Mouse (Mus musculus) hindbrain, embryonic 14.5 days (tissue): ENCODE measurements around the gene Hoxa9. TPM values are rescaled to one million over a fixed set of nuclear protein-coding genes. Genes with fewer than 3 reads are reported as not detected.

Experiments
- ATAC-seq: fragments of 200-750 bp; cut with Nextera tagmentation; 2 replicates; pipeline ENCODE4 v1.8.0; 2017; ENCODE audit warnings: moderate number of reproducible peaks, mild to moderate bottlenecking, moderate TSS enrichment, moderate library complexity; ENCODE audit not compliant: low FRiP score
- DNase-seq: peaks from one replicate; pipeline ENCODE4 v3.0.0-alpha.2; 2015; ENCODE audit warnings: low spot score
- H3K27ac ChIP-seq: fragments of 300-500 bp; sonication (generic); 2 replicates; pipeline ENCODE4 v1.5.1; 2014; ENCODE audit warnings: mild to moderate bottlenecking, moderate library complexity
- H3K27me3 ChIP-seq: fragments of 300-500 bp; sonication (generic); 2 replicates; pipeline ENCODE4 v1.6.1; 2014; ENCODE audit warnings: mild to moderate bottlenecking, low read length, mixed read lengths; ENCODE audit not compliant: control insufficient read depth, insufficient read depth
- H3K36me3 ChIP-seq: fragments of 300-500 bp; sonication (generic); replicated peaks from 2 replicates; pipeline ENCODE4 v1.6.1; 2014; ENCODE audit not compliant: control insufficient read depth, insufficient read depth
- H3K4me1 ChIP-seq: fragments of 300-500 bp; sonication (generic); replicated peaks from 2 replicates; pipeline ENCODE4 v1.6.1; 2014; ENCODE audit warnings: antibody characterized with exemption, low read length, mixed read lengths; ENCODE audit not compliant: control insufficient read depth, insufficient read depth
- H3K4me2 ChIP-seq: fragments of 300-500 bp; sonication (generic); replicated peaks from 2 replicates; pipeline ENCODE4 v1.6.1; 2014; ENCODE audit warnings: mild to moderate bottlenecking, moderate library complexity
- H3K4me3 ChIP-seq: fragments of 300-500 bp; sonication (generic); replicated peaks from 2 replicates; pipeline ENCODE4 v1.5.1; 2014; ENCODE audit warnings: mild to moderate bottlenecking, low read length
- H3K9ac ChIP-seq: fragments of 300-500 bp; sonication (generic); 2 replicates; pipeline ENCODE4 v1.6.1; 2014
- H3K9me3 ChIP-seq: fragments of 300-500 bp; sonication (generic); 2 replicates; pipeline ENCODE4 v1.6.1; 2016; ENCODE audit warnings: low read length; ENCODE audit not compliant: control insufficient read depth
- WGBS: fragments of 180-500 bp; shearing (Covaris S2); extraction: QIAGEN DNeasy Blood & Tissue Kit; methylation state at CpG from one replicate; pipeline ENCODE4 v1.1.7; 2014; 5-methylcytosine and 5-hydroxymethylcytosine counted together
- microRNA counts: library from miRNA; unstranded; fragments of <30 nt; microRNA quantifications from one replicate; lab custom pipeline; 2016
- microRNA-seq: library from miRNA; unstranded; fragments of <30 nt; microRNA quantifications from one replicate; pipeline ENCODE4, GENCODE M21; 2016
- polyA plus RNA-seq: library from polyadenylated mRNA; unstranded; fragments of >200 nt; fragmentation: Nextera tagmentation; extraction: Ambion mirVana; gene quantifications from 2 replicates; pipeline ENCODE4 v1.2.1, GENCODE M21; 2014

Hoxa9 gene
- polyA plus RNA-seq, 1 experiment from 2014 or later: 2.0 TPM

DNA sequence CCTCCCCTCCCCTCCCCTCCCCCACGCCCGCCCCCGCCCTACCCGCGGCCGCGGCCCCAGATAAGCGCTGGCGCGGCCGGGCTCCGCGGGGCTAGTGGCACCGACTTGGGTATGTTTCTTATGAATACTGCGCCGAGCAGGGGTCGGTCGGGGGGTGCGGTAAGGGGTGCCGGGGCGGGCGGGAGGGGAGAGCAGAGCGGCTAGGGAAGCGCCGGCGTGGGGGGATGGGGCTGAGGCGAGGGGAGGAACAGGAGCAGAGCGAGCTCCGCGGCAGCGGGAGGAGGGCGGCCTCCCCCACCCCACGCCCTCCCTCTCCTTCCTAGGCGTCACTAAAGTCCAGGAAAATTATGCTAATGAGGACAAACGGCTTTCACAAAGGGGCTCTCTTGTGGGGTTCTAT is 55.0 kb downstream of the Hoxa9 start:
- peak overlapping the region; percentile 100 for H3K27ac ChIP-seq
- peak overlapping the region; percentile 99 for H3K9ac ChIP-seq
- peak; percentile 69 for ATAC-seq

GRCm38 (mm10) chr6:52174968-52175751 is 55.7 kb downstream of the Hoxa9 start:
- ATAC-seq: peak; percentile 1; the same call in 1 of the 2 replicates
- H3K4me3 ChIP-seq: peak overlapping the region; percentile 71
- WGBS: 1% methylated on average over 41 of the region's 41 CpGs
- H3K4me2 ChIP-seq: peak overlapping the region; percentile 81
- no peaks in the 10 kb centered on the region for H3K9me3 ChIP-seq
- H3K36me3 ChIP-seq: no peaks in the 10 kb centered on the region
- DNase-seq: no peak
- H3K27me3 ChIP-seq: peaks cover 78% of the 10 kb centered on the region
- H3K4me1 ChIP-seq: peaks cover 22% of the 10 kb centered on the region
- H3K9ac ChIP-seq: peak overlapping the region; percentile 99
- H3K27ac ChIP-seq: peak overlapping the region; percentile 100

More for the DNA sequence above, 55.0 kb downstream of the Hoxa9 start:
- H3K4me2 ChIP-seq: peak overlapping the region; percentile 81
- H3K36me3 ChIP-seq: no peaks in the 10 kb centered on the region
- peak overlapping the region; percentile 71 for H3K4me3 ChIP-seq
- WGBS: 0% methylated on average over 10 of the region's 35 CpGs
- no peak for DNase-seq
- no peaks in the 10 kb centered on the region for H3K9me3 ChIP-seq
- H3K27me3 ChIP-seq: peaks cover 77% of the 10 kb centered on the region
- H3K4me1 ChIP-seq: peaks cover 15% of the 10 kb centered on the region

- Histone ChIP-seq H3K27ac (peak overlapping the region; percentile 100), H3K27me3 (peaks cover 73% of the 10 kb centered on the region)
These were observed 57.2 kb downstream of the Hoxa9 start for GRCm38 (mm10) chr6:52173648-52174047.

More at GRCm38 (mm10) chr6:52173648-52174047, 57.2 kb downstream of the Hoxa9 start:
- Histone ChIP-seq H3K4me1 (peaks cover 26% of the 10 kb centered on the region), H3K9ac (peak overlapping the region; percentile 99), H3K9me3 (no peaks in the 10 kb centered on the region), H3K4me2 (peak overlapping the region; percentile 81), H3K36me3 (no peaks in the 10 kb centered on the region), H3K4me3 (peak overlapping the region; percentile 71)
- 4% methylated on average over 4 of the region's 4 CpGs for WGBS
- DNase-seq: no peak
- ATAC-seq: no peak

MicroRNAs within 50 kb of the gene (microRNA counts, 519-probe panel; counts per million panel counts)
- microRNA mmu-miR-196b (lab: Ali Mortazavi, UCI): not detected

Small RNA genes lying within 50 kb of the gene (microRNA-seq; reads per million reads assigned to microRNA genes)
- gene Mir196b: 41.3 reads per million, percentile 41 among the genes with 10 or more reads in this experiment

Other genes with a start within 250 kb of the Hoxa9 start
- gene Skap2, start 218.5 kb downstream of the Hoxa9 start, polyA plus RNA-seq: 33.1 and 38.6 TPM in 2 replicates
- 2.6 and 3.0 TPM in 2 replicates for gene Hoxa1, start 72.8 kb downstream of the Hoxa9 start, polyA plus RNA-seq
- gene Hoxa2, start 66.3 kb downstream of the Hoxa9 start, polyA plus RNA-seq: 27.6 and 35.1 TPM in 2 replicates
- gene 5730596B20Rik, start 53.6 kb downstream of the Hoxa9 start, polyA plus RNA-seq: 4.1 and 5.0 TPM in 2 replicates
- gene Hoxa4, start 39.3 kb downstream of the Hoxa9 start, polyA plus RNA-seq: 19.7 and 22.5 TPM in 2 replicates
- gene Hoxa5, start 26.5 kb downstream of the Hoxa9 start, polyA plus RNA-seq: 175 and 180 TPM in 2 replicates
- 25.4 and 29.8 TPM in 2 replicates for gene Hoxa6, start 22.4 kb downstream of the Hoxa9 start, polyA plus RNA-seq
- 21.7 and 24.9 TPM in 2 replicates for gene Hoxa3, start 17.8 kb downstream of the Hoxa9 start, polyA plus RNA-seq
- not detected in 2 replicates for gene Gm28308, start 17.8 kb downstream of the Hoxa9 start, polyA plus RNA-seq
- 18.7 and 25.2 TPM in 2 replicates for gene Hoxa7, start 9.2 kb downstream of the Hoxa9 start, polyA plus RNA-seq
- gene Hoxa10, start 9.8 kb upstream of the Hoxa9 start, polyA plus RNA-seq: 0.37 TPM in 1 of 2 replicates, not detected in the other
- not detected in 2 replicates for gene Hoxa11, start 14.7 kb upstream of the Hoxa9 start, polyA plus RNA-seq
- not detected in 2 replicates for gene Hoxa13, start 29.8 kb upstream of the Hoxa9 start, polyA plus RNA-seq
- 3.4 and 4.1 TPM in 2 replicates for gene Evx1, start 82.4 kb upstream of the Hoxa9 start, polyA plus RNA-seq